Mouse (Mus musculus): ENCODE measurements around the gene Cfap97d1. TPM values are rescaled to one million over a fixed set of nuclear protein-coding genes. Genes with fewer than 3 reads are reported as not detected.

The Cfap97d1 gene
- polyA plus RNA-seq (2016; fragmentation: Nextera tagmentation; extraction: Ambion mirVana), result not detected in 2 replicates

DNA sequence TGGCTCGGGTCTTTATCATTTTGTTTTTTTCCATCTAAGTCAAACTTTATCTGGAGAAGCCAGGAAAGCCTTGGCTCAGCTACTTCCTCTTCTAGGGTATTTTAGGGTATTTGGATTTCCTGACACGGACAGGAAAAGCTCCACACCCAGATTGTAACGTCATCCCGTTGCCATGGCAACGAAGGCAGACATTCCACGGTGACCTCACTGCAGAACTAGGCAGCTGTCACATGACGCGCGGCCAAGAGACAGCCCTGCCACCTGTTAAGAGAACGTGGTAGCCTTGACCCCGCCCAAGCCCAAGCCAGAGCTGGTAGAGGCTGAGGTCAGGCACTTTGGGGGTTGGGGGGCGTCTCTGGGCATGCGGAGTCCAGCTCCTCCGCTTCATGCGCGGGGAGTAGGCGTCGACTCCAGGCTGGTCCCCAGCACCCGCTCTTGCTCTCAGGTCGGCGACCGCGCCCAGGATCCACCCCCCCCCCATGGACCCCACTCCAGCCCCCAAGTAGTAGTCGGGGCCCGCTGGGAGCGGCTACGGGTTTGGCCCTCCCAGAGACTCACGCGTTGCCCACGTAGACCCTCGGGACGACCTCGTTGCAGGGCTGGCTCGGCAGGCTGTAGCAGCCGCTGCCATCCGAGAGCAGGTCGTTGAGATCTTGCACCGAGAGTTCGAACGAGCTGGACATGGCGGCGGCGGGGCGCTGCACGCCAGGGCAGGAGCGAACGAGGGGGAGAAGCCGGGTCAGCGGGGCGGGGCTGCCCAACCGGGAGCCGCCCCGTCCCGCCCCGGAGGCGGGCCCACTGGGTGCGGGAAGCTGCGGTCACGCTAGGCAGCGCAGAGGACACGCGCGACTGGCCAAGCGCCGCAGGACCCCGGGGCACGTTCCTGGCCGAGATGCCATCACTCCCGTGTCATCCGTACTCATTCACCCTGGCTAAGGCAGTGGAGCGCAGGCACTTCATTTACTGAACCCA lies at the start of gene Cfap97d1:
TSS of gene Cfap97d1 (plus strand) at position 226 of the 972 bp plus-strand sequence.
- peak within 1 kb of the TSS; percentile 32 for H3K9ac ChIP-seq
- no peaks in the 10 kb centered on the region for H3K36me3 ChIP-seq
- peaks cover 14% of the 10 kb centered on the region for H3K4me1 ChIP-seq
- H3K9me3 ChIP-seq, result no peaks in the 10 kb centered on the region
- WGBS, result 1% methylated on average over 63 of the region's 71 CpGs
- H3K27ac ChIP-seq, result peak within 1 kb of the TSS; percentile 12; the same call in 1 of the 2 replicates
- 0 out of 2 replicates have a peak, but pooled peaks cover 9% of the 10 kb centered on the region for H3K27me3 ChIP-seq
- H3K4me3 ChIP-seq, result peak within 1 kb of the TSS; percentile 50
- H3K4me2 ChIP-seq (replicated peaks), result peak within 1 kb of the TSS; percentile 94
- ATAC-seq (ENCODE audit: insufficient number of reproducible peaks, insufficient read depth, low FRiP score, low TSS enrichment), result peak; percentile 42

DNA sequence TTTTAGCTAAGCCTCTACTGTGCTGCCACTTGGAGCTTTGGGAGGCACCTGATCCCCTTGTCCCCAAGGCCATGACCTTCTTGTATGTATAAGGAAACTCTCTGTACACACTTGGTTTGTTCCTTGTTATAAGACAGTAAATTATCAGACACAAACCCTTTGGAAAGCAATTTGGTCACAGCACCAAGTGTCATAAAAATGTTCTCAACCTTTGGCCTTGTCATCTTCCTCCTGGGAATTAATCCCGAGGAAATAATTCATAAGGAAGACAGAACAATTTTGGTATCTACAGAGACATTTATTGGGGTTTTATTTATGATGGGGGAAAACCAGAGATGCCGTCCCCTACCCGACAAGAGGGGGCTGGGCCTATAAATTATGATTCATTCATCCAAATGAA lies 48.3 kb upstream of the Cfap97d1 start:
- Histone ChIP-seq H3K4me2 (replicated peaks) (no peak overlapping the region), H3K27ac (no peak overlapping the region), H3K36me3 (no peaks in the 10 kb centered on the region), H3K4me3 (no peak overlapping the region), H3K27me3 (peaks cover 35% of the 10 kb centered on the region), H3K4me1 (peaks cover 13% of the 10 kb centered on the region; the same call in 1 of the 2 replicates), H3K9ac (no peak overlapping the region), H3K9me3 (no peaks in the 10 kb centered on the region)
- WGBS, result 86% methylated on average over 3 of the region's 3 CpGs
- ATAC-seq (ENCODE audit: insufficient number of reproducible peaks, insufficient read depth, low FRiP score, low TSS enrichment), result no peak

DNA sequence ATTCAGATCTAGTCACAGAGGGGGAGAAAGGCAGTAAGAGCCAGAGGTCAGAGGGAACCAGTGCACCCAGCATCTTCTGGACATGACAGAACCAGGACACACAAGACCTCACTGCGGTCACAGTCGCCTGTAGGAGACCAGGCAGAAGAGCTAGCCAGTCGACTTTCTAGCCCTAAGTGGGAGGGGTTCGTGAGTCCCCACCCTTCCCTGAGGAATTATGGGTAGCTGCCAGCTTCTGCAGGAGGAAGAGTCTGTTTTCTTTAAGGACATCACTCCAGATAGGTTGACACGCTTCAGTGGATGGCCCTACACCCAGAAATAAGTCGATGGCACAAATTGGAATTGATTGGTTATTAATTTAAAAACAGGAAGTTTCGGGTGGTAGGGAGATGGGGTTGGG lies 47.7 kb upstream of the Cfap97d1 start:
- no peak overlapping the region for H3K4me3 ChIP-seq
- WGBS, result 27% methylated on average over 7 of the region's 7 CpGs
- H3K9ac ChIP-seq, result no peak overlapping the region
- H3K27ac ChIP-seq, result no peak overlapping the region
- no peaks in the 10 kb centered on the region for H3K36me3 ChIP-seq
- no peak for ATAC-seq (ENCODE audit: insufficient number of reproducible peaks, insufficient read depth, low FRiP score, low TSS enrichment)
- peaks cover 16% of the 10 kb centered on the region; the same call in 1 of the 2 replicates for H3K4me1 ChIP-seq
- peaks cover 32% of the 10 kb centered on the region for H3K27me3 ChIP-seq
- no peaks in the 10 kb centered on the region for H3K9me3 ChIP-seq
- no peak overlapping the region for H3K4me2 ChIP-seq (replicated peaks)

DNA sequence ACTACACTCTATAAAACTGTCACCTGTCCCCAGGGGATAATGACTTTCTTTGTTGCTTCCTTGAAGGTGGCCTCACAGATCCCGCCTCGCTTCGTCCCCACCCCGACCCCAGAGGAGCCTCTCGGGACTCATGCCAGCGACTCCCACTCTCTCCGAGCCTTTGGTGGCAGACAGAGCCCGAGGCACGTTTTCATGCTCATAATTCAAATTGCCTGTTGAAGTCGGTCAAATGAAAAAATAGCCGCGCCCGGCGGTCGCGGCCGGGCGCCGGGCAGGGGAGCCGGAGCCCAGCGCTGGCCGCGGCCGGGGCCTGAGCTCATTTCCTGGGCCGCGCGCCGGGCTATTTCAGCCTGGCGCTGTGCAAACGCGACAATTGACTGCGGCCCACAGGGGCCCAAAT lies 47.0 kb upstream of the Cfap97d1 start:
- H3K4me3 ChIP-seq, result peak overlapping the region; percentile 40
- no peaks in the 10 kb centered on the region for H3K36me3 ChIP-seq
- no peak overlapping the region for H3K27ac ChIP-seq
- H3K27me3 ChIP-seq, result peaks cover 32% of the 10 kb centered on the region
- peak overlapping the region; percentile 47; the same call in 1 of the 2 replicates for H3K9ac ChIP-seq
- peak overlapping the region; percentile 69 for H3K4me2 ChIP-seq (replicated peaks)
- H3K9me3 ChIP-seq, result no peaks in the 10 kb centered on the region
- under 1% methylated on average over 30 of the region's 32 CpGs for WGBS
- H3K4me1 ChIP-seq, result peaks cover 16% of the 10 kb centered on the region; the same call in 1 of the 2 replicates
- no peak for ATAC-seq (ENCODE audit: insufficient number of reproducible peaks, insufficient read depth, low FRiP score, low TSS enrichment)

GRCm38 (mm10) chr11:101943055-101943454 lies 41.0 kb upstream of the Cfap97d1 start:
- Histone ChIP-seq H3K4me2 (replicated peaks) (no peak overlapping the region), H3K36me3 (no peaks in the 10 kb centered on the region), H3K9ac (no peak overlapping the region), H3K4me3 (no peak overlapping the region), H3K27ac (no peak overlapping the region), H3K27me3 (peaks cover 8% of the 10 kb centered on the region; the same call in 1 of the 2 replicates), H3K4me1 (0 out of 2 replicates have a peak, but pooled peaks cover 13% of the 10 kb centered on the region), H3K9me3 (no peaks in the 10 kb centered on the region)
- WGBS, result 30% methylated on average over 3 of the region's 3 CpGs
- no peak for ATAC-seq (ENCODE audit: insufficient number of reproducible peaks, insufficient read depth, low FRiP score, low TSS enrichment)

- no peaks in the 10 kb centered on the region for H3K36me3 ChIP-seq
- no peak overlapping the region for H3K27ac ChIP-seq
- no peak overlapping the region for H3K4me3 ChIP-seq
- no peak overlapping the region for H3K9ac ChIP-seq
- H3K4me1 ChIP-seq, result 0 out of 2 replicates have a peak, but pooled peaks cover 4% of the 10 kb centered on the region
- H3K27me3 ChIP-seq, result no peaks in the 10 kb centered on the region
- ATAC-seq (ENCODE audit: insufficient number of reproducible peaks, insufficient read depth, low FRiP score, low TSS enrichment), result no peak
- no peaks in the 10 kb centered on the region for H3K9me3 ChIP-seq
- WGBS, result 26% methylated on average over 5 of the region's 5 CpGs
- no peak overlapping the region for H3K4me2 ChIP-seq (replicated peaks)
These were observed 37.6 kb upstream of the Cfap97d1 start for GRCm38 (mm10) chr11:101946525-101946924.

- 88% methylated on average over 5 of the region's 5 CpGs for WGBS
- no peak overlapping the region for H3K4me3 ChIP-seq
- no peak overlapping the region for H3K4me2 ChIP-seq (replicated peaks)
- H3K36me3 ChIP-seq, result no peaks in the 10 kb centered on the region
- H3K9ac ChIP-seq, result no peak overlapping the region
- no peaks in the 10 kb centered on the region for H3K9me3 ChIP-seq
- H3K27ac ChIP-seq, result no peak overlapping the region
- no peak for ATAC-seq (ENCODE audit: insufficient number of reproducible peaks, insufficient read depth, low FRiP score, low TSS enrichment)
- H3K27me3 ChIP-seq, result no peaks in the 10 kb centered on the region; the same call in 1 of the 2 replicates
- H3K4me1 ChIP-seq, result peaks cover 19% of the 10 kb centered on the region
These were observed 34.1 kb upstream of the Cfap97d1 start for GRCm38 (mm10) chr11:101950021-101950420.

DNA sequence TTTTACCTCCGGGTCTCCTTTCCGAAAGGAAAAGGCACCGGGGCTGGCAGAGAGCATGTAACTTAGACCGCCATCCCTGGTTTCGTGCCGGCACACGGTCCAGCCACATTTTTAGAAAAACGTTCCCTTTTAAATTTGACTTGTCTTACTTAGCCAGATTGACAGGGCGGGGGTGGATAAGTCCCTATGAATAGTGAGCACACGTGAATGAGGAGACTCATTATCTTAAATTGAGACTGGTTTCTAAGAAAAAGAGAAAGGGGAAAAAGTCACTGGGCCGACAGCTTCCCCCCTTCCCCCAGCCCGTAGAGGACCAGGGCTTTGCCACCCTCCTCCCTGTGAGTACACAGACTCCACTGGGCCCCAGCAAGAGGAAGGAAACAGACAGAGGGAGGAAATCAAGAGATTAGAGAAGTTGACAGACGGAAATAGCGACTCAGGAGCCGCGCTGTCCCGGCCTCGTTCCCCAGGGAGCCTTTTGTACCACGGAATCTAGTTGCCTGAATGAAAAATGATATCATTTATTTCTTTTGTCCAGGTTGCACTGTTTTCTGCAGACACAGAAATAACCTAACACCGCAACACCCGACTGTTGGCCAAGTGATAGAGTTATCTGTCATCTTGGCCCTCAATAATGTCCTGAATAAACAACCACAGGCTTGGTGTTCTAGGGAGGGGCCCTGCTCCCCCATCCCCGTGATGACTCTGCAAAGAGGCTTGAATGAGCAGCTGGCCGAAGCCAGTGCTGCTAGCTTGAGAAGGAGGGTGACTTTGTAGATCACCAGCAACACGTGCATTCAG lies 31.3 kb upstream of the Cfap97d1 start:
- H3K9ac ChIP-seq, result no peak overlapping the region
- H3K4me2 ChIP-seq (replicated peaks), result peak overlapping the region; percentile 32
- no peaks in the 10 kb centered on the region for H3K36me3 ChIP-seq
- H3K9me3 ChIP-seq, result no peaks in the 10 kb centered on the region
- H3K27ac ChIP-seq, result peak overlapping the region; percentile 46; the same call in 1 of the 2 replicates
- no peak overlapping the region for H3K4me3 ChIP-seq
- 19% methylated on average over 24 of the region's 24 CpGs for WGBS
- H3K4me1 ChIP-seq, result peaks cover 16% of the 10 kb centered on the region
- ATAC-seq (ENCODE audit: insufficient number of reproducible peaks, insufficient read depth, low FRiP score, low TSS enrichment), result no peak
- no peaks in the 10 kb centered on the region; the same call in 1 of the 2 replicates for H3K27me3 ChIP-seq

DNA sequence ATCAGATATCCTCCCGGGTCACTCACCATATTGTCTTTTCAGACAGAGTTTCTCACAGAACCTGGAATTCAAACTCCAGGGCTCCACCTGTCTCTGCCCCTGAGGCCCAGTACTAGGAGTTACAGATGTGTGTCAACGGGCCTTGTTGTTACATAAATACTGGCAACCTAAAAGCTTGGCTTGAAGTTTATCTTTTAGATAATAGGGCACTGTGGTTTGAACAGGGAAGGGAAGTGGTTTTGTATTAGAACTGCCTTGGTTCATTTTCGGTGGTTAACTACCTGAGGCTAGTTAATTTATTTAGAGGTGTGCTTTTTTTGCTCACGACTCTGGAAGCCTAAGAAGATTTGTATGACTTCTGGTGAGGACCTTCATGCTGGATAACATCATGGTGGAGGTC lies 30.6 kb upstream of the Cfap97d1 start:
- Histone ChIP-seq H3K27me3 (no peaks in the 10 kb centered on the region; the same call in 1 of the 2 replicates), H3K9ac (no peak overlapping the region), H3K4me3 (no peak overlapping the region), H3K4me1 (peaks cover 16% of the 10 kb centered on the region), H3K27ac (no peak overlapping the region), H3K9me3 (no peaks in the 10 kb centered on the region), H3K4me2 (replicated peaks) (no peak overlapping the region), H3K36me3 (no peaks in the 10 kb centered on the region)
- 55% methylated on average over 4 of the region's 4 CpGs for WGBS
- no peak for ATAC-seq (ENCODE audit: insufficient number of reproducible peaks, insufficient read depth, low FRiP score, low TSS enrichment)

DNA sequence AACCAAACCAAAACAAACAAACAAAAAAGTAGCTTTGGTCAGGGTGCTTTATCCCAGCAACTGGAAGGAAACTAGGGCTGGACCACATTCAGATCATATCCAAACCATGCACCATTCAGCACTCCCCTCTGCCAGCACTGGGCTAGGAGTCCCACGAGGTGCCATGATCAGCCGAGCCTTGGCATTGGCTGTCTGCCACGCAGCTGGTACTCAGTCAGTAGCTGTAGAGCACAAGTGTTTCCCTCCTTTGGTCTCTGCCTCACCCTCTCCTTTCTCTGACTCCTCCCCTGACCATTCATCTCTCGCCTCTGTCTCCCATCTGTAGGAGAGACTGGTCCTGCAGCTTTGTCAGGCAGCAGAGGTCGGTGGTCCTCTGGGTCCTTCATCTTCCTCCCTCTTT lies 26.6 kb upstream of the Cfap97d1 start:
- peaks cover 24% of the 10 kb centered on the region for H3K27me3 ChIP-seq
- no peaks in the 10 kb centered on the region for H3K36me3 ChIP-seq

GRCm38 (mm10) chr11:101963043-101963442 lies 21.0 kb upstream of the Cfap97d1 start:
- H3K4me1 ChIP-seq, result peaks cover 18% of the 10 kb centered on the region
- ATAC-seq (ENCODE audit: insufficient number of reproducible peaks, insufficient read depth, low FRiP score, low TSS enrichment), result no peak
- peak overlapping the region; percentile 75 for H3K4me2 ChIP-seq (replicated peaks)
- WGBS, result 1% methylated on average over 11 of the region's 11 CpGs
- peaks cover 78% of the 10 kb centered on the region for H3K27me3 ChIP-seq
- H3K27ac ChIP-seq, result no peak overlapping the region
- no peaks in the 10 kb centered on the region for H3K36me3 ChIP-seq
- H3K9me3 ChIP-seq, result no peaks in the 10 kb centered on the region
- no peak overlapping the region for H3K9ac ChIP-seq
- H3K4me3 ChIP-seq, result peak overlapping the region; percentile 39

More for the DNA sequence above, 26.6 kb upstream of the Cfap97d1 start:
- ATAC-seq (ENCODE audit: insufficient number of reproducible peaks, insufficient read depth, low FRiP score, low TSS enrichment), result no peak
- Histone ChIP-seq H3K27ac (no peak overlapping the region), H3K4me3 (no peak overlapping the region), H3K4me1 (peaks cover 10% of the 10 kb centered on the region), H3K9ac (no peak overlapping the region), H3K9me3 (no peaks in the 10 kb centered on the region), H3K4me2 (replicated peaks) (no peak overlapping the region)
- WGBS, result 80% methylated on average over 5 of the region's 5 CpGs

All from embryonic facial prominence, embryonic 12.5 days (tissue).